Mouse (Mus musculus) heart, postnatal 25 days (tissue): ENCODE results near the gene Wdr38. TPM values are rescaled to one million over a fixed set of nuclear protein-coding genes. Genes with fewer than 3 reads are reported as not detected.
"Not testable (repeated sequence)": the region's sequence is repeated elsewhere in the genome, so short reads cannot be mapped to it uniquely, and the experiment has no call there.

ENCODE experiments used
- DNase-seq: peaks from one replicate; pipeline ENCODE4 v3.0.0; 2022; ENCODE audit warnings: low spot score
- intact Hi-C: fragments of 180-260 bp; cut with DNase I; formaldehyde crosslinking; loops from one replicate; pipeline ENCODE4 v1.15.1; 2025
- total RNA-seq, 2 experiments: library from RNA; stranded (reverse); gene quantifications; 2 replicates each; pipeline ENCODE4 v1.2.3; 2021

Gene Wdr38
- total RNA-seq, 2 experiments from 2014 or later = 0.08 TPM

GRCm38 (mm10) chr2:38988929-38989328 lies 8.3 kb upstream of the Wdr38 start:
- intact Hi-C loops = no loop called here
- DNase-seq = no peak

GRCm38 (mm10) chr2:38992004-38992403 lies 5.3 kb upstream of the Wdr38 start:
- no peak for DNase-seq
- intact Hi-C loops = no loop called here

- intact Hi-C loops = no loop called here
These were observed 4.8 kb upstream of the Wdr38 start for GRCm38 (mm10) chr2:38992452-38992851.

DNA sequence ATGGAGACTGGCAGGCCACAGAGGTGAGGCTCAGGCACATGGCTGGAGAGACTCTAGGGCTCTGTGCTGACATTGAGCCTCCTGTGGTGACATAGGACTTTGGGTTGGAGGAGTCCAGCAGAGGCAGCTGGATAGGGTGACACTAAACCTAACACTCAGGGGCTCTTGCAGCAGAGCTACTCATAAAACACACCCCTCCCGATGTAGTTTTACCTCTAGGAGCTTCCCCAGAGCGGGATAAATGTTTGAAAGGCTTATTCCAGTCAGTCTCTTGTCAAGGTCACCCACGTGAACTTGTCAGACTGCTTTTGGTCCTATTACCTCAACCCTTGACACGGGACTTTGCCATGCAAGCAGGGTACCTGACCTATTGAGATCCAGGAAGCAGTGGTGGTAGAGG lies 2.1 kb downstream of the Wdr38 start:
- intact Hi-C loops = loop anchor here (5.0 kb wide), 1 partner anchor 202 kb away; no protein-coding TSS in a partner anchor
- DNase-seq = no peak

More at GRCm38 (mm10) chr2:38992452-38992851, 4.8 kb upstream of the Wdr38 start:
- DNase-seq = no peak

DNA sequence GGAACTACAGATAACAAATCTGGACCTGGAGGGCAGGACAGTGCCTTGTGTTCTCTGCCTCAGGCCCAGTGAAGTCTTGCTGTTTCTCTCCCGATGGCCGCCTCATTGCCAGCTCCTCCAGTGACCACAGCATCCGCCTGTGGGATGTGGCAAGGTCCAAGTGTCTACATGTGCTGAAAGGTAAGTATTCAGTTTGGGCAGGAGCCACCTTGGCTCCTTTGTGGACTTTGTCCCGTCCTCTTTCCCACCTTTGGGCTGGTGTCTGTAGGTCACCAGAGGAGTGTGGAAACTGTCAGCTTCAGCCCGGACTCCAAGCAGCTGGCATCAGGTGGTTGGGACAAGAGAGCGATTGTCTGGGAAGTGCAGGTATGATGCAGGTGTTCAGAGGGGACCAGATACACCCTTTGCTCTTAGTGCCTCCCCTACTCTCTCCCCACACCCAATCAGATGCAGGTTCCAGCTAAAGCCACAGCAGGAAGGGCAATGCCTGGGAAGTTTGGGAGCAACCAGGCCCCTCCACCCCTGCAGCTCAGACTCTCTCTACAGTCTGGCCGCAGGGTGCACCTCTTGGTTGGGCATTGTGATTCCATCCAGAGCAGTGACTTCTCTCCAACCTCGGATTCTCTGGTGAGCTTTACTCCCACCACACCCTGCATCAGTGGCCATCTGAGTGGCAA lies 2.8 kb downstream of the Wdr38 start:
- DNase-seq = no peak
- intact Hi-C loops = loop anchor here (5.0 to 10.0 kb wide), 2 partner anchors 203 to 355 kb away; partner anchors contain the start of gene Psmb7

GRCm38 (mm10) chr2:39000587-39000919 lies 3.3 kb downstream of the Wdr38 start:
- intact Hi-C loops = loop anchor here (10.0 kb wide), 1 partner anchor 356 kb away; the partner anchor contains the start of gene Psmb7
- DNase-seq = no peak

- no peak for DNase-seq
- intact Hi-C loops = loop anchor here (10.0 kb wide), 1 partner anchor 357 kb away; the partner anchor contains the start of gene Psmb7
These were observed 4.6 kb downstream of the Wdr38 start for GRCm38 (mm10) chr2:39001866-39002265.

DNA sequence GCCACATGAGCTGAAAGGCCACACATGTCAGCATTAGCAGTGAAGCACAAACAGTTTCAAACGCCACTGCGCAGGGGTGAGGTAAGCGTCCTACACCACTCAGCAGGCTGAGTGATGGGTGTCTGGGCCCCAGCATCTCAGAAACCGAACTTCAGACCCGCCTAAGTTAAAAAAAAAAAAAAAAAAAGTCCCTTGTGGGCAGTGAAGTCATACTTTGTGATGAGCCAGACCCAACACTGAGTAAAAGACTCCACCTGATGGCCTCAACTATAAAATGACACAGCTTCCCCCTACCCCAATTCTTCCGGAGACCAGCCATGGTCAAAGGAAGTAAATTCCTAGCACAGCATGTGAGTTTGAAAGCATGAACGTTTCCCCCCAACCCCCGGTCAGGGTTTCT lies 5.8 kb downstream of the Wdr38 start:
- intact Hi-C loops = loop anchor here (10.0 kb wide), 1 partner anchor 358 kb away; the partner anchor contains the start of gene Psmb7
- DNase-seq = no peak

DNA sequence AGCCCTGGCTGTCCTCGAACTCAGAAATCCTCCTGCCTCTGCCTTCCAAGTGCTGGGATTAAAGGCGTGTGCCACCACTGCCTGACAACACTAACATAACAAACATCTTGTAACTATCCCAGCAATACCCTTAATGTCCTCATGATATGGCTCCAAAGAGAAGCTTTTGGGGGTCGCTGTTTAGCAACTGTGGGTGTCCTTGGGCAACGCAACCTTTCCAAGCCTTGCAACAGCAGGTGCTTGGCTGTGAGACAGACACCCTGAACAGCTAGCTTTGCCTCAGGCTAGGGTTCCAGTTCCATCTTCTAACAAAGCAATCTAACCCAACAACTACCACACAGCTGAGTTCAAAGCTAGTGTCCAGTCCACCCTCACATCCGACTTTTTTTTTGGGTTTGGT lies 6.2 kb downstream of the Wdr38 start:
- no peak for DNase-seq
- intact Hi-C loops = loop anchor here (10.0 kb wide), 1 partner anchor 359 kb away; the partner anchor contains the start of gene Psmb7

- intact Hi-C loops = loop anchor here (10.0 kb wide), 1 partner anchor 360 kb away; the partner anchor contains the start of gene Psmb7
- no peak for DNase-seq
These were observed 7.1 kb downstream of the Wdr38 start for GRCm38 (mm10) chr2:39004372-39004771.

GRCm38 (mm10) chr2:39004880-39005435 lies 7.7 kb downstream of the Wdr38 start, which contains the start of gene Arpc5l:
Arpc5l (plus strand) TSS chr2:39005348.
- peak; percentile 85 for DNase-seq
- intact Hi-C loops = loop anchor here (10.0 kb wide), 1 partner anchor 360 kb away; the partner anchor contains the start of gene Psmb7

GRCm38 (mm10) chr2:39005574-39006079 lies 8.4 kb downstream of the Wdr38 start, which contains the start of gene Rpl35:
Rpl35 (minus strand) TSS chr2:39005624.
- DNase-seq = no peak
- intact Hi-C loops = loop anchor here (10.0 kb wide), 1 partner anchor 361 kb away; the partner anchor contains the start of gene Psmb7

- intact Hi-C loops = loop anchor here (10.0 kb wide), 1 partner anchor 361 kb away; the partner anchor contains the start of gene Psmb7
- no peak for DNase-seq
These were observed 9.0 kb downstream of the Wdr38 start for GRCm38 (mm10) chr2:39006149-39006730.

DNA sequence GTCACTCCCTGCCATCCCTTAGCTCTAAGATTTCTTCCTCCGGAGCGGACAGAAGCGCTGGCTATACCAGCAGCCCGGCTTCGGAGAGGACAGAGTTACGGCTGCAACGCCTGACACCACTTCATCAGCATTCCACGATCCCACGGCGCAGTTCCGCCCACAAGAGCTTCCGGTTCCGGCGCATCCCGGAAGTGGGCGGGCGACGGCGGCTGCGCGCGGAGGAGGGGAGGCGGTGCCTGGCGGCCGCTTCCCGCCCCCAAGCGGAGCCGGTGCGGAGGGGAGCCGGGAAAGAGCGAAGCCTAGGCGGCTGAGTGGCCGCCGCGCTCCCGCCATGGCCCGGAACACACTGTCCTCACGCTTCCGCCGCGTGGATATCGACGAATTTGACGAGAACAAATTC lies 10.6 kb downstream of the Wdr38 start:
- intact Hi-C loops = loop anchor here (10.0 kb wide), 1 partner anchor 363 kb away; the partner anchor contains the start of gene Psmb7

GRCm38 (mm10) chr2:39008350-39008851 lies 11.1 kb downstream of the Wdr38 start:
- DNase-seq = no peak
- intact Hi-C loops = loop anchor here (10.0 kb wide), 1 partner anchor 364 kb away; the partner anchor contains the start of gene Psmb7

More for the DNA sequence above, 10.6 kb downstream of the Wdr38 start:
- peak; percentile 87 for DNase-seq

DNA sequence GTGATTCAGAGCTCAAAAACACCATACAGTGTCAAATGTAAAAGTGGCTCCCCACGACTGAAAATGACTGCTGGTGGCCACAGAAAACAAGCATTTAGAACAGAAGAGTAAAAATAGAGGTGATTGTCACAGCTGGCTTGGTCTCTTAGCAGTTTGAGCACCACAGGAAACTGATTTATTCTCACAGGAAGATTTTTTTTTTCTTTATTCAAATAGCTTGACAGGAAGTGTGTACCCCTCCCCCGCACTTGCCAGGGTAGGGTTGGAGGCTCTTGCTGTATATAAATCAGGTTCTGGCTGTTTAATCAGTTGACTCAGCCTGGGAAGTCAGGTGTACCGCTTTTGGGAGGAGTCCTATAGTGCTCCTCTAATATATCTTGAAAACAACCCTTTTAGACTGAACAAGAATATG lies 11.7 kb downstream of the Wdr38 start:
- DNase-seq = no peak
- intact Hi-C loops = loop anchor here (10.0 kb wide), 1 partner anchor 364 kb away; the partner anchor contains the start of gene Psmb7

DNA sequence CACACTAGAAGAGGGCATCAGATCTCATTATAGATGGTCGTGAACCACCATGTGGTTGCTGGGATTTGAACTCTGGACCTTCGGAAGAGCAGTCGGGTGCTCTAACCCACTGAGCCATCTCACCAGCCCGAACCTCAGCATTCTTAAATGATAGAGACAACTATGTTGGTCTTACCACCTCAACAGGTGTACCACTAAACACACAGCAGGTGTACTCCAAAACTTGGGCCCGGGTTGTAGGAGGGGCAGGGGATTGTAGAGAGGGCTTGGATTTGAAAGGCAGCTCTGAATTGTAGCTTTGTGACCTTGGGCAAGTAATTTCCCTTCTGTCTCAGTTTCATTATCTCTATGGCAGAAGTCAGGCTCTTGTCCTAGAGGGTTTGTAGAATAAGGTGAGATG lies 12.9 kb downstream of the Wdr38 start:
- DNase-seq, intact Hi-C loops: not testable (repeated sequence)

DNA sequence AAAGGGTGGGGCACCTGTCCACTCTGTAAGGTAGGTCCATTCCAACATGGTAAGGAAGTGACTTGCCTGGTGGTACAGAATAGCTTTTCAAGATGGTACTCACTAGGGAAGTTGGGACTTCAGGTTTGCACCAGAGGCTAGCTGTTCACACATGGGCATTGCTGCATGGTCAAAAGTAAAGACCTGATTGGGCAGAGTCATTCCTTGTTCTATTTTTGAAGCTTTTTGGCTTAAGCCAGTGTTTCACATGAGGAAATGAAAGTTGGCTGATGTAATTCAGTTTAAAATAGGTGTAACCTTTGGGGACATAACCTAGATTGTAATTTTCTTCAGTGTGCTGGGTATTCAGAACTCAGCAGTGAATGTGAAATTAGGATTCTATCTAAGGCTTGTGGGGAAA lies 14.0 kb downstream of the Wdr38 start:
- intact Hi-C loops = no loop called here

GRCm38 (mm10) chr2:39011971-39012370 lies 14.7 kb downstream of the Wdr38 start:
- intact Hi-C loops = no loop called here
- no peak for DNase-seq

More for the DNA sequence above, 14.0 kb downstream of the Wdr38 start:
- DNase-seq = no peak

GRCm38 (mm10) chr2:39012768-39013279 lies 15.5 kb downstream of the Wdr38 start:
- intact Hi-C loops = no loop called here
- no peak for DNase-seq
